Mouse (Mus musculus): ENCODE measurements around the gene Muc1.

Gene Muc1

DNA sequence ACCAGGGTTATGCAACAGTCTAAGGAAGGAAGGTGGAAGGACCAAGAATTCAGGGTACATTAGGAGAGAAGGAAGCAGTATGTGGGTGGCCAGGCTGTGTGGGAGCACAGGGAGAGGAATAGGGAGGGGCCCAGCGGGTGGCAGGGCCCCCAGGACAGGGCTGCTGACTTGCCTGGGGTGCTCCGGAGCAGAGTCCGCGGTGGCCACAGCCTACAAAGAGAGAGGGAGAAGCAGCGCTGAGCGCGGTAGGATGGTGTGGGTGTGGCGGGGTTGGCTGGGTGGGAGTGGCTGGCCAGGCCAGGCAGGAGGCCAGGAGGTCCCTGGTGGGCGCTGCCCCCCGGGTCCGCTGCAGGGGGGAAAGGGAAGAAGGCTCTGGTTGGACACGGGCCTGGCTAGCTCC lies 9.6 kb downstream of the Muc1 start:
- DNase-seq: no peak

DNA sequence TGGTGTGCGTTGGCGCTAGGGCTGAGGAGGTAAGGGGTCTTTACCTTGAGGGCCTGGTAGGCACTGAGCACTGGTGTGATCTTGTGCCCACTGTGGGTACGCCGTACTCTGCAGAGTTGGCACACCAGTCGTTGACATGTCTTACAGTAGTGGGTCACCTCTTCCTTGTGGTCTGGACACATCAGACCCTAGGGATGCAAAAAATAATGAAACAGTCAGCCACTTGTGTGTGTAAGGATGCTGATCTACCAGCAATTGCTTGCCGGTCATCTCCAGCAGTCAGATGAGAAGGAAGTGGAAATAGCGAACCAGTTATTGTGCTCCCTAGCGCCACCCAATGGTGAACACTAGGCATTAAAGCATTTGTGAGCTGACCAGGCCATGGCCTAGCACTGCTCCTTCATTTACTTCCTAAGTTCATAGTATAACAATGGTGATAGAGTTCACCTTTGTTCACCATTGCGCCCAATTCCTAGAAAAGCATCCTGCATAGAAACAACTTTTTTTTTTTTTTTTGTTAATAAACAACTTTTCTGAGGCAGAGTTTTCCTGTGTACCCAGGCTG lies 13.6 kb downstream of the Muc1 start:
- peak; percentile 59 for DNase-seq

DNA sequence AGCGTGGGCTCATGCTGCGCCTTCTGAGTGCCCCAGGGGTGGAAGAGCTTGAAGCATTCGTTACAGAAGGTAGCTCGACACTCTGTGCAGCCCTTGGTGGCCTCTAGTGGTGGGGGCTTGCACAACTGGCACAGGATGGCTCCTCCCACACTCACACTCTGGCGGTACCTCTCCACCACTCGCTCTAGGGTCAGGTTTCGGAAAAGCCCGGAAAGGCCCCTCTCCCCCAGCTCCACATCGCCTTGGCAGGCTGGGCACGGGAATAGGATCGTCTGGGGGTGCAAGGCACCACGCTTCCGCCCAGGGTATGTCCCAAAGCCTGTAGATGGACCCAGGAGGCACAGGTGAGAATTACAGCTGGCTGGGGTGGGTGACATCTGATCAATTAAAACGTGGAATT lies 14.8 kb downstream of the Muc1 start:
- peak; percentile 57 for DNase-seq

DNA sequence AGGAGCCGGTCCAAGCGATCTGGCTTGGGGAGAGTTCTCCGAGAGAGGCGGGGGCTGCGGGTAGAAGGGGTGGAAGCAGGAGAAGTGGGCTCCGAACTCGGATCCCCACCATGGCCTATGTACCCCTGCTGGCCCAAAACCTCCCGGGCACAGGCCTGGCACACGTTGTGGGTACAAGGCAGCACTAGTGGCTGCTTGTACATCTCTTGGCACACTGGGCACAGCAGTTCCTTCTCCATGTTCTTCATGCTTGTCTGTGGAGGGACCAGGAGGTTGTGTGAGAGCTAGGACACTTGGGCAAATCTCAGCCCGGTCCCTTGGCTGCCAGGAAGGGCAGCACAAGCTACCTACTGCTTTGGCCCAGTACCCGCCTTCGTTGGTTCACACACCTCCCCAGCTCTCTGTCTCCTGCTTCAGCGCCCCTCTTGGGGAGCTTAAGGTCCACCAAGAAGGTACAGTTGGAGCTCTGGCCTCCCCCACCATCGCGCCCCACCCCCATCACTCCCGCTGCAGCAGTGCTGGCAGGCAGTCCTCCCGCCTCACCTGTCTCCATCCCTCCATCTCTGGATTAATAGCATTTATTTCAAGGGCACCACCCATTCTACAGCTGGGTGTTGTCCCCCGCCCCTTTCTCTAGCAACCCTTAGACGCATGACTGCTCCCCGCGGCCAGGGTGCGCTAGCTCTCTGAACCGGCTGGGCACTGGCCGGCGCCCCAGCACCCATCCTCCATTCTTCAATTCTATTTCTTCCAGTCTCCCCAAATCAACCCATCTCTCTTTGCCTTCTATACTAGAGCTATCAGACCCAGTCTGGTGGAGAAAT lies 15.5 kb downstream of the Muc1 start:
- DNase-seq: no peak

DNA sequence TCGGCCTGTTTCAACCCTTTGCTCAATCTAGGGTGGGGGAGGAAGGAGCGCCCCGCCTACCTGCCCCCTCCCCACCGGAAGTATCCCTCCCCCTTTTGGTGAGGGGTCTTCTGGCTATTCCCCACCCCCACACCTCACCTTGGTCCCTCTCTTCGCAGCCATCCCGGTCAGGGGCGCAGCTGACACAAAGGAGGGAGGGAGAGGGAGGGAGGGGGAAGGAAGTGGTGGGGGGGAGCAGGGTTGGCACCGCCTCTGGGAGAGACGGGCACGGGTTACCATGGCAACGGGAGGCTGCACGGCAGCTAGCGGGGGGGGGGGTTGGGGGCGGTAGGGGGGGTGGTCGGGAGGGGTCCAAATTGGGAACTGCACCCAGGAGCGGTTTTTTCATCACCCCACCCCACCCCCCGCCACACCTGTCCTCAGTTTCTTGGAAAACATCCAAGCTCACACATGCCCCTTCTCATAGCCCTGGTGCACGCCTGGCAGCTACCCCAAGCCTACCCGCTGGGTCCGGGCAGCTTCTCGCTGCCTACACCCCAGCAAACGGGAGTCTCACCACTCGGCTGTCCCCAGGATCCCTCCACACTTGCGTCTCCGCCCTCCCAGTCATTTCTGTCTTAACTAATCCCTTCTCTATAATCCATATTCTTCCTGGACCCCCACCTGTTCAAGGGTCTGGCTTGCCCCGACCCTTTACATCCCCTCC lies 16.3 kb downstream of the Muc1 start:
- DNase-seq: no peak

DNA sequence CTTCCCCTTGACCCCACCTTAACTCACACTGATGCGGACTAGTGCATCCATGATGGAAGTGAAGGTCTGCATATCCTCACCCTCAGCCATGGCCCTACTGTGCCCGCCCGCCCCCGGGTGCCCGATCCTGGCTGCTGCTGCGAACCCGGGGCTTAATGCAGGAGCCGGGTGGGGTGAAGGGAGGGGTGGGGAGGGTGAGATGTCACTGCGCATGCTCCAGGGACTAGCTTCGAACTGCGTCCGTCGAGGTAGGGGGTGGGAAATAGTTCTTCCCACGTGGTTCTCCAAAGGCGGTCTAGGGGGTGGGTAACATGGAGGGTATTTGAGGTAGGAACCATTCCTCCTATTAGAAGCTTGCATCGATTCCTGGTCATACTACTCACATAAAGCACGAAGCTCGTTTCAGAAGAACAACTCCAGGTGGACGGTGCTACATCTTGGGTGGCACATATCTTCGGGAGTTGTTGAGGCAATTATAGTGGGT lies 16.9 kb downstream of the Muc1 start, which contains the start of gene Krtcap2:
Krtcap2 (plus strand) TSS at position 279 of the 484 bp plus-strand sequence.
- no peak for DNase-seq

DNA sequence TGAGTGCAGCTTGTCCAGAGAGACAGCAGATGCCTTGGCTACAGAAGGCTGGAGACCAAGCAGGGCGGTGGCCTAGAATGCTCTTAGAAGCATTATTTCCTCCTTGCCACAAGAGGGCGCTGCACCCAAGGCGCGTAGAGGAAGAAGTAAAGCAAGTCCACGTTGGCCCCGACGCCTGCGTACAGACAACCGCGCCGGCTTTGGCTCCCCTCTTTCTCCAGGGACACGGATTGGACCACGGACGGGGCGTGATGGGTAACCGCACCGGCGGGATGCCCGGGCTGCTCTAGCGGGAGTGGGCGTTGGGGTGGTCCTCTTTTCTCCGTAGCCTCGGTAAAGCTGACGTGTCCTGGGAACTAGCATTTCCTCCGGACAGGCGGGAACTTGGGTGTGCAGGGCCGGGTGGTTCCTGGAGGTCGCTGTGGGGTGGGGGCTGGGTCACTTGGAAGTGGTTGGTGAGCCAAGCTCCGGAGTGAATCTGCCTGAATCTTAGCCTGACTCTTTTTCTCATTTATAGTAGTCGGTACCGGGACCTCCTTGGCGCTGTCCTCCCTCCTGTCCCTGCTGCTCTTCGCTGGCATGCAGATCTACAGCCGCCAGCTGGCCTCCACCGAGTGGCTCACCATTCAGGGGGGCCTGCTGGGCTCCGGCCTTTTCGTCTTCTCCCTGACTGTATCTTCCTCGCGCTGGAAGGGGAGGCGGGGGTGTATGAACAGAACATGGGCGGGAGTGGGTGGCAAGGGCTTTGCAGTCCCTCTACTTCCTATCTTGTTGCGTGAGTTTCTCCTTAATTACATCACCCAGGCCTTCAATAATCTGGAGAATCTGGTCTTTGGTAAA lies 17.6 kb downstream of the Muc1 start, which contains the start of gene Trim46:
Trim46 (minus strand) TSS at position 49 of the 840 bp plus-strand sequence.
- peak; percentile 91 for DNase-seq

DNA sequence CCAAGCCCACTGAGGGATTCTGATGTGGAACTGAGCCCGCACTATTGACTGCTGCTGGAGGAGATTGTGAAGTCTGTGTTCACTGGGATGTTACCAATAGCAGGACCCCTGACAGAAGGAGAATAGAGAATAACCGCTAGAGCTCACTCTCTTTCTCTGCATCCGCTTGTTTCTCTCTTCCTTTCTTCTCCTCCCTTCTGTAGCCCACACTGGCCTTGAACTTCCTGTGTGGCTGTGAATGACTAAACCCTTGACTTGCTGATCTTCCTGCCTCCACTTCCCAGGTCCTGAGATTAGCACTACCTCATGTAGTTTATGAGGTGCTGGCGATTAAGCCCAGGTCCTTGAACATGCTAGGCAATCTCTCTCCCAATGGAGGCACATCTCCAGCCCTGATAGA lies 18.6 kb downstream of the Muc1 start:
- no peak for DNase-seq

DNA sequence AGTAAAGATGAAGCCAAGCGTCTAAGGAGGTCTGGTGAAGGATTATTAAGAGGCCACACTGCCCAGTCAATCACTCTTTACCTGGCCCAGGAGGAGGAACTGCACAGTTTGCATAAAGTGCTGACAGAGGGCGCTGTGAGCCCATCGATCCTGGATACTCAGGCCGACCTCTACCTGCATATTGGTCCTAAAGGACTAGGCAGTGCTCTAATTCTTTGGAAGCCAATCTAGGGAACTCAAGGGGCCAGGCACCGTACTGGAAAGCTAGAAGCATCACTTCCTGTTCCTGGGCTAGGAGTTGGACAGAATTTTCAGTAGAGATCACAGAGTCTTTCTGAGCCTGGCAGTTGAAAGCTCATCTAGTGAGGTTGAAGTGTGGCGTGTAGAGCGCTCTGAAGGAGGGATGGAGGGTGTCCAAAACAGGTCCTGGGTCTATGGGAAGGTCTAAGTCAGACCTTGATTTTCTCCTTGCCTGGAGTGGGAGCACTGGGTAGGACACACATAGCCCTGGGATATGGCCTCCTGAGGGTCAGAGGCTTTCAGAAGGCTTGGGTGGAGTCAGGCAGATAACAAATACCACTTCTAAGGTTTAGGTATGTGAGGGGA lies 21.7 kb downstream of the Muc1 start:
- DNase-seq: peak; percentile 60

DNA sequence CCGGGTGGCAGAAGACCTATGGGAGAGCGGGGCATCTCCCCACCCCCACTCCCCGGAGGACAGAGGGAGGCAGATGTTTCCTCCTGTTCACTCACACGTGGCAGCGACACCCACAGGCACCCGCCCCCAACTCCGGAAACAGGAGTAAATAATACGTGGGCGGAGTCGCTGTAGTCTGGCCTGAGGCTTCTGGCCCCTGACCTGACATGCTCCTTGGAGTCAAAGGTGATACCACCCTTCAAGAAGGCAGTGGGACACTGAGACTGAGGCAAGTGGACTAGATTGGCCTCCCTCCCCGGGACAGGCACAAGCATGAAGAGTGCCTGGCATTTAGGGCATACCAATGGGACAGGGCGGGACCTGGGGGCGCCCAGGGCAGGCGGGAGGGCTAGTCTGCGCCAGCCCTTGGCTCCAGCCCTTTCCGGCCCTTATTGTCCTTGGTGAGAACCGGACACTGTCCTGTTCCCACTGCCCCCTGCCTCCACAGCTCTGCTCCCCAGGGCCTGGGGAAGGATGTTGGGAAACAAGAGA lies 22.6 kb downstream of the Muc1 start:
- DNase-seq: peak; percentile 53

DNA sequence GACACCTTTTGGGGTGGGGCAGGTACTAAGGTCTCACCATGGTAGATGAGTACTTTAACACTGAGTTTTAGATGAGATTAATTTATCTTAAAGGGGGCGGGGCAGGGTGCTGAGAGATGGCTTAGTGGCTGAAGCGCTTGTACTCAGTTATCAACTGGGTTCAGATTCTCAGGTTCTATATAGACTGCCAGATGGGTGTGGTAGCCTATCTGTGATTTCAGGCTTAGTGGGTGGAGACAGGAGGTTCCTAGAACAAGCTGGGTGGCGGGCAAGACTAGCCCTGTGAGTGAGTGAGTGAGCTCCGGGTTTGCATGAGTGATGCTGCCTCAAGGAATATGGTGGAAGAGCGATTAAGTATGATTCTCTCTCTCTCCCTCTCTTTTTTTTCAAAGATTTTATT lies 26.1 kb downstream of the Muc1 start:
- DNase-seq: no peak

DNA sequence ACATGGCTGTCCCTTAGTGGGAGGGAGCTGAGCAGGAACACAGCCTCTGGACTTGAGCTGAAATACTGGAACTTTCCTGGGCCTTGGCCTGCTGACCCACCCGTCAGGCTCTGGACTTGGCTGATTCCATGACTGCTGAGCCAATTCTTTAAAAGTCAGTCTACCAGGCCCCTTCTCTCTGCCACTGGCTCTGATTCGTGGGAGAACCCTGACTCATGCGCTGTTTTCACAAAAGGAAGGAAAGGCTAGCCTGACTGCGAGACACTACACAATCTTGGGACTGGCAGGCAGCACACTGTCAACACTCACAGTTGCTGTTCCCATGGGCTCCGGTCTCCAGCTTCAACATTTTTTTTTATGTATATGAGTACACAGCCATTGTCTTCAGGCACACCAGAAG lies 27.3 kb downstream of the Muc1 start:
- no peak for DNase-seq

DNA sequence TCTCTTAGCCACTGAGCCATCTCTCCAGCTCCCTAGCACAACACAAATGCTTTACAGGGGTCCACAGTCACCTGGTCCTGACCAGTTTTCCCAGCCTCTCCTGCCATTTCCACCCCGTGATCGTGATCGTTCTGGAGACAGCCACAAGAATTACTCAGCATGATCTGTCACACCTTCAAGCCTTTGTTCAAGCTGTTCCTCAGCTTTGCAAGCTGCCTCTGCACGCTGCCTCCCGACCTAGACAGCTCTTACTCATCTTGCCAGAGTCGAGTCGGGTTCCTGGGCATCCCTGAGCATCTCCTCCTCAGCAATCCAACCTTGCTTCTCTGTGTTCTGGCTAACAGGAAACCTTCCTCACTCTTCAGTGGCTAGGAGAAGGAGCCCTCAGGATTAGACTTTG lies 30.2 kb downstream of the Muc1 start, which contains the start of gene Dpm3:
Dpm3 (plus strand) TSS at position 283 of the 400 bp plus-strand sequence.
- no peak for DNase-seq

DNA sequence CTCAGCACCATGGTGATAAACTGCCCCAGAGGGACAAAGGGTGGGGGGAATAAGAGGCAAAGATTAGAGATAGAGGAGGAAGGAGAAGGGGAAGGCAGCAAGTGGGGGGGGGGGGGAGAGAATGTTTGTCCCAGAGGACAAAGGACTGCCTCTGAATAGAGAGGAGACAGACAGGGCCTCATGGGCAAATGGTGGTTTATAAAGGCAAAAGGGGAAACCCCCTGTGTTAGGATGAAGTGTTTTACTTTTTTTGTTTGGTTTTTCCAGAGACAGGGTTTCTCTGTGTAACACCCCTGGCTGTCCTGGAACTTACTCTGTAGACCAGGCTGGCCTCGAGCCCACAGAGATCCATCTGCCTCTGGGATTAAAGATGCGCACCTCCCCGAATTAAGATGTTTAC lies 31.4 kb downstream of the Muc1 start:
- DNase-seq: no peak

DNA sequence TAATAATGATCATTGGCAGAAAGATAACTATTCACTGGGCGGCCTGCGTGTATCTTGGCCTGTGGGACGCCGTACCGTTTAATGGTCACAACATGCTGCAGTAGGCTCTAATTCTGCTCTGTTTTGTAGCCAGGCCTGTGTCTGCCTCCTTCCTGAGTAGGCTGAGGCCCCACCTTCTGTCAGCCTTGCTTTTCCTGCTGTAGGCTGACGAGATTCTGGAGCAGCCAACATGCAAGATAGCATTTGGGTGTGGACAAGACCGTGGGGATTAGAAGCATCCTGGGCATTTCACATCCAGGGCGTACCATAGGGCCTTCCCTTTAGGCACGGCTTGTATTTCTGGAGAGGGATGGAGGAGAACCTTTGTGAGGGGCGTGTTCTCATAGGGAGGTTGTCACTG lies 33.6 kb downstream of the Muc1 start:
- no peak for DNase-seq

DNA sequence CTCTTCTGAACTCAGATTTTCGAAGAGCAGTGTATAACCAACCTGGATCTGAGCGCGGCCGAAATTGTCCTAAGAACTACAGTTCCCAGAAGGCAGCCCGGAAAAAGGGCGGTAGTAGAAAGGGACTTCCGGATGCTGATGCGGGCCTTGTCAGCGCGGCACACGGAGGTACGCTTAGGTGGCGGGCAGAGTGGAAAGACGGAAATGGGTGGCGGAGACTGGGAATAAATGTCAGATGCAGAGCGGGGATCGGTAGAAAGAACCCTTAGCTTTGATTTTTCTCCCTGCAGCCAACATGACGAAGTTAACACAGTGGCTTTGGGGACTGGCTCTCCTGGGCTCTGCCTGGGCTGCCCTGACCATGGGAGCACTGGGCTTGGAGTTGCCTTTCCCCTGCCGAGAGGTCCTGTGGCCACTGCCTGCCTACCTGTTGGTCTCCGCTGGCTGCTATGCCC lies 37.6 kb downstream of the Muc1 start:
- DNase-seq: peak; percentile 79

DNA sequence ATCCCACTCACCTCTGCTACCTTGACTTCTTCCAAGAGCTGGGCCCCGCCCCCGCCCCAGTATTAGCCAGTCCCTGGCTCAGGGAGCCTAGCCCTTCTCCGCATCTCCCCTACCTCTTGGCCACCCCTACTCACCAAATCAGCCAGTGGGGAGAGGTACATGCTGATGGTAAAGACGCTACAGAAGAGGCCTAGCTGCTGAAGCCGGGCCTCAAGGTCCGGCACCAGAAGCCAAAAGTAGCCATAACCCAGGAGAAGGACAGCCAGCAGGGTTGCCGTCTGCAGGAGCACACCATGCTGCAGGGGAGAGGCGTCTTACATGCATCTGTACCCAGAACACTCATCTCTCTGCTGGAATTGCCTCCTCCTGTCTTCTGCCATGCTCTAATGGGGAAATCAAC lies 40.1 kb downstream of the Muc1 start:
- DNase-seq: no peak

DNA sequence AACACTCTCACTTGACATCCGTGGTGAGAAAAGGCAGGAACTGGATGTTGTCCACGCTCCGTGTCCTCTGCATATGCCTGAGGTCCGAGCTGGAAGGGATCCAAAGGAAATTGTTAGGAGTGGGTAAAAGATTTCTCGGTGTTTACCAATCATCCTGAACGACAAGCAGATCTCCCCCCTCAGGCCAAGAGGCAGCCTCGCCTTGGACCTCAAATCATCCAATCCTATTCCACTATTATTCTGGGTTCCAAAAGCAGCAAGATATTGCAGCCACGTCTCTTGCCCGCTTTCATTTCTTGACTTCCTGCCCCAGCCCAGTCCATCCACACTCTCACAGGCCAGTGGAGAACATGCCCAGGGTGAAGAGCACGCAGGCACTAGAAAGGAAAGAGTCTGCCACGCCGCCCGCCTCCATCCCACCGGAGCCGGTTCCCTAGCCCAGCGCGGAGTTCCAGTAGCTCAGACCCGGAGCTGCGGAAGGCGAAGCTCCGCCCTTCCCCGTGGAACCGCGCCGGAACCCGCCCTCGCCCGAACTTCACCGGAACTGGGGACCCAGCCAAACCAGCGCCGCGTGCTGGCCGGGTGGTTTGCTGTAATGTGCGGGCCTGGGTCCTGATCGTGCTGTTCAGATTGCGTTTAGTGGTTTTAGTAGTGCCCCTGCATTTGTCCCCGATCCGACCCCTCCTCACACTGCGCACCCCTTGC lies 41.3 kb downstream of the Muc1 start, which contains the start of gene Slc50a1:
Slc50a1 (minus strand) TSS at position 520 of the 705 bp plus-strand sequence.
- peak; percentile 79 for DNase-seq

DNA sequence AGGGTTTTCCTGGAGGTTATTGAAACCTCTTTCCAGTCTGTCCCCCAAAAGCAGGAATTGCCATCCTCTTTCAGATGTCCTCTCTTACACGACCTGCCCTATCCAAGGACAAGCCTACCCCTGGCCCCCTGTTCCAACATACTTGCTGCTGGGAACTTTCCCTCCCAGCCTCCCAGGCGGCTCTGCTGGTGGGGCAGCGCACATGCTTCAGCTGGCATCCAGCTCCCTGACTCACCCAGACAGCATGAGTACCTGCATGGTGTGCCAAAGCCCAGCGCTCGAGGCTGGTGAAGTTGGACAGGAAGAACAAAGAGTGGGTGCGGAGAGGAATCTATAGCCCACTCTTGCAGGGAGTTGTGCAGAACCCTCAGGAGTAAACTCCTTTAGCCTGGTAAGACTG lies 42.0 kb downstream of the Muc1 start:
- DNase-seq: no peak

DNA sequence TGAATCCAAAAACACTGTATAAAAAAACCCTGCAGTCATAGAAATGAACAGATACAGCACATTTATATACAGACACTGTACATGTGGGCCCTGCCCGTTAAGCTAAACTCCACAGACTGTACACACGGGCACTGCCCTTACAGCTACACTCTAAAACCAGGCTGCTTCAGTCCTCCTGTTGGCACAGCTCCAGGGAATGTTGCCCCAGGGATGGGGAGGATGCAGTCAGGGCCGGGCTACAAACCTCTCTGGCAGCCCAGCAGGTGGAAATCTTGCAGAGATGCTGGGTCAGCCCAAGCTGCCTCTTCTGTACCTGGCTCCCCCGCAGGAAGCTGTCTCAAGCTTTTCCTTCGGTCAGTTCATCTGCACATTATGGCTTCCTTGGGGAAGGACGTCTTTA lies 42.9 kb downstream of the Muc1 start:
- no peak for DNase-seq

DNA sequence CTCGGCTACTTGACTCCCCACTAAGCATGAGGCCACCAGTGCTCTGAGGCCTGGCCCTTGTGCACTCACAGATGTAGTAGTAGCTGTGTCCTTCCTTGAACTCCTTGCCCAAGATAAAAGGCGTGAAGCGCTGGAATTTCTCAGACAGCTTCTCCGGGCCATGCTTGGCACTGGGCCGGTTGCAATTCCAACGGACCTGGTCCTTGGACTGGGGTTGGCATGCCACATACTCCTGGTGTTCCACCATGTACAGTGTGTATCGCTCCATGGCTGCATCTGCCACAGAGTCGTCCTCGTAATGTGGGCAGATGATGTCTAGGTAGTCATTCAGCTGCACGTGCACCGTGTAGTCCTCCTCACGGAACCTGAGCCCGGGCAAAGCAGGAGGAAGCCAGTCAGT lies 47.2 kb downstream of the Muc1 start:
- no peak for DNase-seq
